Mouse (Mus musculus) embryo, embryonic 10 days (tissue): ENCODE results near the gene Ppef2.
A peak's percentile ranks its signal among the peaks of the same experiment; 100 is the strongest.

Experiments used
- DNase-seq: peaks from one replicate; pipeline ENCODE4 v3.0.0-alpha.2; 2015; ENCODE audit warnings: low spot score

The Ppef2 gene

DNA sequence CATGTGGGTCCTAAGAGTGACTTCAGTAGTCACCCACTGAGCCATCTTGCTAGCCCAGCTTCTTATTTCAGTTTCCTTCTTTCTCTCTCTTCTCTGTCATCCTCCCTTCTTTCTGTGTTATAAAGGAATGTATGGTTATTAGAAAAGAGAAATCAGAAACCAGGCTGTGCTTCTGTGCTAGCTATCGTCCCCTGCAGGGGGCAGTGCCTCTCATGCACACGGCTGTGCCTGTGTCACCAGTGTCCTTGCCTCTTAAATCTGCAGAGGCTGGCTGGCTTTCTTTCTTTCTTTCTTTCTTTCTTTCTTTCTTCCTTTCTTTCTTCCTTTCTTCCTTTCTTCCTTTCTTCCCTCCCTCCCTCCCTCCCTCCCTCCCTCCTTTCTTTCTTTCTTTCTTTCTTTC, 60.4 kb downstream of the Ppef2 start:
- peak; percentile 65 for DNase-seq

DNA sequence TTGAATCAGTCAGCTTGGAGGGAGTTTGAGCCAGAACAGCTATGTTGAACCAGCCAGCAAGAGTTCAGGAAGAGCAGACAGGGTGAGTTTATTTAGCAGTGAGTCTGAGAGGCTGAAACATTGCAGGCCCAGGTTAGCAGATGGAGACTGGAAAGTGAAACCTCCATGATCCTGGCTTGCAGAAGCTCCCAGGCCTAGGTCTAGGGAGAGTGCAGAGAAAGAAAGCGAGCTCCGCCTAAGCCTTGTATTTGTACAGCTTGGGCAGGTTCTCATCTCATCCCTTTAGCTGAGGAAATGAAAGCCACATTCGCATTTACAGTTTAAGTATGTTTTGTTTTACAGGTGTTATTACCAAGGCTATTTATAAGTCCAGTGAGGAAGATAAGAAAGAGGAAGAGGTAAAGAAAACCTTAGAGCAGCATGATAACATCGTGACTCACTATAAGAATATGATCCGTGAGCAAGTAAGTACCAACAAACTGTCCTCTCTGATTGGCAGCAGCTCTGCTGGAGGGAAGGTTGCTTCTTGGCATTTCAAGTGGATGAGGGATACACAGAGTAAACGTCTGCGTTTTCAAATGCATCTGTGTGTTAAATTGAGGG, 67.1 kb downstream of the Ppef2 start:
- DNase-seq, result no peak

DNA sequence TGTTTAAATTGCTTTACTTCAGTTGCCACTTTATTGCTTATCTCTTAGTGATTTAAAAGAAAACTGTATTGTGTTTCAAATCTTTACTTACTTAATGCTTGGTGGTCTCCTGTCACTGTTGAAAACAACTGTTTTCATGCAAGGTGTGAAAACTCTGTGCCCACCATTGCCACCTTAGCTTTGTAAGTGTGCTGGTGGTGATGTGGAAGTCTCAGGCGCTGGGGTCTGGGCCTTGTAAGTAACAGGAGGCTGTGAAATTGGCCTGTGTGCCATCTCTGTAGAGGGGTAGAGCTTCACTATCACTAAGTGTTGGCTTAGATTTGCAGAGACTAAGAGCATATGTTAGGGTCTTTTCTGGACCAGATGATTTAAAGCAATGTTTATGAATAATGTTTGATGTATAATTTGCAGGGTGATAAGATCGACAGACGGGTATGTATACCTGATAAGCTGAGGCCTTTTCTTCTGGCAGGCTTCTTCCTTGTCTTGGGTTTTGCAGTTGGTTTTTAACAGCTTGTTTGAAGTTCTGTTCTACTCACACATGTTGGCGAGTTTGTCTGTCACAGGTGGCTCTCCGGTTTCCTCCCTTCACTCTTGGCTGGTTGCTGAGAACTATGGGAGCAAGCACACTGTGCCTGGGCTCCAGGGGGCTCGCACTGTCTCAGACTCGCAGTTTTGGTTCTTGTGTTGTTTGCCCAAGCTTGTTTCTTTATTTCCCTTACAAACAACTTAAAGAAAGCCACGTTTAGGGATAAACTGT, 72.8 kb downstream of the Ppef2 start:
- DNase-seq, result no peak
